Mouse (Mus musculus): ENCODE results near the gene Atp9a. TPM values are rescaled to one million over a fixed set of nuclear protein-coding genes. Genes with fewer than 3 reads are reported as not detected.

Gene Atp9a
- polyA plus RNA-seq, 1 experiment from 2014 or later = 15.0 TPM

- H3K36me3 ChIP-seq (ENCODE audit: insufficient read depth, low read length) = no peaks in the 10 kb centered on the region
- no peaks in the 10 kb centered on the region for H3K4me1 ChIP-seq (replicated peaks; ENCODE audit: insufficient read depth, low read length)
- H3K9me3 ChIP-seq (replicated peaks; ENCODE audit: low read length) = no peaks in the 10 kb centered on the region
- H3K9ac ChIP-seq (ENCODE audit: low read depth, low read length) = no peak overlapping the region
- DNase-seq (ENCODE audit: low spot score) (no peak), ATAC-seq (replicated peaks; ENCODE audit: low FRiP score, low read depth) (no peak)
- H3K27me3 ChIP-seq (ENCODE audit: insufficient read depth, low read length) = 0 out of 2 replicates have a peak, but pooled peaks cover 3% of the 10 kb centered on the region
- WGBS = 90% methylated on average over 3 of the region's 3 CpGs
- no peak overlapping the region for H3K4me3 ChIP-seq (replicated peaks; ENCODE audit: low read depth, low read length)
- TF ChIP-seq CTCF (IDR thresholded peaks at IDR 0.05; ENCODE audit: low read depth) = no peak
- no peak overlapping the region for H3K27ac ChIP-seq
- no peak overlapping the region for H3K4me2 ChIP-seq (ENCODE audit: low read length)
Measured at GRCm38 (mm10) chr2:168776238-168776637, 34.0 kb upstream of the Atp9a start.

GRCm38 (mm10) chr2:168769259-168769658 lies 27.1 kb upstream of the Atp9a start:
- WGBS = 50% methylated on average over 8 of the region's 8 CpGs
- no peaks in the 10 kb centered on the region for H3K9me3 ChIP-seq (replicated peaks; ENCODE audit: low read length)
- H3K36me3 ChIP-seq (ENCODE audit: insufficient read depth, low read length) = no peaks in the 10 kb centered on the region
- DNase-seq (ENCODE audit: low spot score) (no peak), ATAC-seq (replicated peaks; ENCODE audit: low FRiP score, low read depth) (no peak)
- peaks cover 64% of the 10 kb centered on the region for H3K27me3 ChIP-seq (ENCODE audit: insufficient read depth, low read length)
- no peak overlapping the region for H3K4me2 ChIP-seq (ENCODE audit: low read length)
- H3K4me1 ChIP-seq (replicated peaks; ENCODE audit: insufficient read depth, low read length) = peaks cover 17% of the 10 kb centered on the region
- no peak overlapping the region for H3K4me3 ChIP-seq (replicated peaks; ENCODE audit: low read depth, low read length)
- TF ChIP-seq CTCF (IDR thresholded peaks at IDR 0.05; ENCODE audit: low read depth) = no peak
- H3K27ac ChIP-seq = no peak overlapping the region
- no peak overlapping the region for H3K9ac ChIP-seq (ENCODE audit: low read depth, low read length)

GRCm38 (mm10) chr2:168767582-168767981 lies 25.4 kb upstream of the Atp9a start, which contains the start of gene Sall4:
Gene Sall4 (minus strand): TSS chr2:168767943.
- H3K9me3 ChIP-seq (replicated peaks; ENCODE audit: low read length) = no peaks in the 10 kb centered on the region
- ATAC-seq (replicated peaks; ENCODE audit: low FRiP score, low read depth) (no peak), DNase-seq (ENCODE audit: low spot score) (no peak)
- no peak for TF ChIP-seq CTCF (IDR thresholded peaks at IDR 0.05; ENCODE audit: low read depth)
- H3K36me3 ChIP-seq (ENCODE audit: insufficient read depth, low read length) = no peaks in the 10 kb centered on the region
- H3K27me3 ChIP-seq (ENCODE audit: insufficient read depth, low read length) = peaks cover 79% of the 10 kb centered on the region
- 15% methylated on average over 10 of the region's 10 CpGs for WGBS
- H3K4me1 ChIP-seq (replicated peaks; ENCODE audit: insufficient read depth, low read length) = peaks cover 17% of the 10 kb centered on the region
- no peak within 1 kb of the TSS for H3K27ac ChIP-seq
- peak within 1 kb of the TSS; percentile 29 for H3K4me3 ChIP-seq (replicated peaks; ENCODE audit: low read depth, low read length)
- no peak within 1 kb of the TSS for H3K9ac ChIP-seq (ENCODE audit: low read depth, low read length)
- H3K4me2 ChIP-seq (ENCODE audit: low read length) = peak within 1 kb of the TSS; percentile 61

- under 1% methylated on average over 47 of the region's 52 CpGs for WGBS
- Histone ChIP-seq H3K36me3 (ENCODE audit: insufficient read depth, low read length) (no peaks in the 10 kb centered on the region), H3K9ac (ENCODE audit: low read depth, low read length) (no peak overlapping the region), H3K27me3 (ENCODE audit: insufficient read depth, low read length) (peaks cover 84% of the 10 kb centered on the region), H3K27ac (no peak overlapping the region), H3K4me3 (replicated peaks; ENCODE audit: low read depth, low read length) (peak overlapping the region; percentile 29), H3K4me1 (replicated peaks; ENCODE audit: insufficient read depth, low read length) (peaks cover 17% of the 10 kb centered on the region), H3K9me3 (replicated peaks; ENCODE audit: low read length) (no peaks in the 10 kb centered on the region), H3K4me2 (ENCODE audit: low read length) (peak overlapping the region; percentile 61)
- DNase-seq (ENCODE audit: low spot score) (no peak), ATAC-seq (replicated peaks; ENCODE audit: low FRiP score, low read depth) (no peak)
- no peak for TF ChIP-seq CTCF (IDR thresholded peaks at IDR 0.05; ENCODE audit: low read depth)
Measured at GRCm38 (mm10) chr2:168766538-168767361, 24.5 kb upstream of the Atp9a start.

- ATAC-seq (replicated peaks; ENCODE audit: low FRiP score, low read depth) (no peak), DNase-seq (ENCODE audit: low spot score) (no peak)
- Histone ChIP-seq H3K9ac (ENCODE audit: low read depth, low read length) (no peak overlapping the region; the same call in 1 of the 2 replicates), H3K4me3 (replicated peaks; ENCODE audit: low read depth, low read length) (peak overlapping the region; percentile 29), H3K27me3 (ENCODE audit: insufficient read depth, low read length) (peaks cover 92% of the 10 kb centered on the region), H3K4me2 (ENCODE audit: low read length) (peak overlapping the region; percentile 61), H3K9me3 (replicated peaks; ENCODE audit: low read length) (no peaks in the 10 kb centered on the region), H3K36me3 (ENCODE audit: insufficient read depth, low read length) (no peaks in the 10 kb centered on the region), H3K4me1 (replicated peaks; ENCODE audit: insufficient read depth, low read length) (peaks cover 17% of the 10 kb centered on the region), H3K27ac (no peak overlapping the region)
- TF ChIP-seq CTCF (IDR thresholded peaks at IDR 0.05; ENCODE audit: low read depth) = no peak
- WGBS = under 1% methylated on average over 63 of the region's 65 CpGs
Measured at GRCm38 (mm10) chr2:168765696-168766537, 23.7 kb upstream of the Atp9a start.

GRCm38 (mm10) chr2:168765065-168765681 lies 23.0 kb upstream of the Atp9a start:
- H3K4me3 ChIP-seq (replicated peaks; ENCODE audit: low read depth, low read length) = peak overlapping the region; percentile 29; the same call in 1 of the 2 replicates
- no peak overlapping the region for H3K9ac ChIP-seq (ENCODE audit: low read depth, low read length)
- DNase-seq (ENCODE audit: low spot score) (peak; percentile 46), ATAC-seq (replicated peaks; ENCODE audit: low FRiP score, low read depth) (no peak)
- 1% methylated on average over 32 of the region's 32 CpGs for WGBS
- H3K36me3 ChIP-seq (ENCODE audit: insufficient read depth, low read length) = no peaks in the 10 kb centered on the region
- TF ChIP-seq CTCF (IDR thresholded peaks at IDR 0.05; ENCODE audit: low read depth) = peak; percentile 65
- peak overlapping the region; percentile 61 for H3K4me2 ChIP-seq (ENCODE audit: low read length)
- H3K27me3 ChIP-seq (ENCODE audit: insufficient read depth, low read length) = peaks cover 86% of the 10 kb centered on the region
- H3K27ac ChIP-seq = no peak overlapping the region
- no peaks in the 10 kb centered on the region for H3K9me3 ChIP-seq (replicated peaks; ENCODE audit: low read length)
- H3K4me1 ChIP-seq (replicated peaks; ENCODE audit: insufficient read depth, low read length) = peaks cover 17% of the 10 kb centered on the region
